Mouse (Mus musculus) forebrain, embryonic 14.5 days (tissue): ENCODE measurements at regions not wholly inside any gene's neighbourhood (a gene's known extent, or its start where the extent isn't known, plus 50 kb on each side); places are given as distances from the start of the nearest gene placed in this dataset.

ENCODE experiments used
- ATAC-seq: fragments of 200-750 bp; cut with Nextera tagmentation; 2 replicates; pipeline ENCODE4 v1.8.0; 2017; ENCODE audit warnings: mild to moderate bottlenecking, moderate library complexity
- DNase-seq: peaks from one replicate; pipeline ENCODE4 v3.0.0-alpha.2; 2015; ENCODE audit warnings: low spot score
- H3K27ac ChIP-seq: fragments of 300-500 bp; sonication (generic); 2 replicates; pipeline ENCODE4 v1.5.1; 2014; ENCODE audit warnings: low read depth, mild to moderate bottlenecking, control low read depth, low read length, moderate library complexity
- H3K27me3 ChIP-seq: fragments of 300-500 bp; sonication (generic); replicated peaks from 2 replicates; pipeline ENCODE4 v1.6.1; 2014; ENCODE audit warnings: low read length, control low read depth, mixed read lengths; ENCODE audit not compliant: control insufficient read depth, insufficient read depth
- H3K36me3 ChIP-seq: fragments of 300-500 bp; sonication (generic); 2 replicates; pipeline ENCODE4 v1.6.1; 2014; ENCODE audit warnings: low read length, control low read depth; ENCODE audit not compliant: control insufficient read depth, insufficient read depth
- H3K4me1 ChIP-seq: fragments of 300-500 bp; sonication (generic); 2 replicates; pipeline ENCODE4 v1.6.1; 2014; ENCODE audit warnings: antibody characterized with exemption, low read length, control low read depth; ENCODE audit not compliant: control insufficient read depth, insufficient read depth
- H3K4me2 ChIP-seq: fragments of 300-500 bp; sonication (generic); 2 replicates; pipeline ENCODE4 v1.6.1; 2014; ENCODE audit warnings: mild to moderate bottlenecking, control low read depth, low read length
- H3K4me3 ChIP-seq: fragments of 300-500 bp; sonication (generic); 2 replicates; pipeline ENCODE4 v1.5.1; 2014; ENCODE audit warnings: low read depth, low read length, control low read depth
- H3K9ac ChIP-seq: fragments of 300-500 bp; sonication (generic); 2 replicates; pipeline ENCODE4 v1.6.1; 2014; ENCODE audit warnings: mild to moderate bottlenecking, low read length, control low read depth, moderate library complexity
- H3K9me3 ChIP-seq: fragments of 300-500 bp; sonication (generic); replicated peaks from 2 replicates; pipeline ENCODE4 v1.6.1; 2016; ENCODE audit warnings: low read length, control low read depth, mixed read lengths; ENCODE audit not compliant: control insufficient read depth
- WGBS: fragments of 180-500 bp; shearing (Covaris S2); extraction: QIAGEN DNeasy Blood & Tissue Kit; methylation state at CpG from one replicate; pipeline ENCODE4 v1.1.7; 2014; 5-methylcytosine and 5-hydroxymethylcytosine counted together

- H3K36me3 ChIP-seq = no peaks in the 10 kb centered on the region
- H3K4me1 ChIP-seq = no peaks in the 10 kb centered on the region
- DNase-seq (no peak), ATAC-seq (no peak)
- H3K27me3 ChIP-seq = no peaks in the 10 kb centered on the region
- H3K27ac ChIP-seq = no peak overlapping the region
- H3K4me3 ChIP-seq = no peak overlapping the region
- H3K9me3 ChIP-seq = no peaks in the 10 kb centered on the region
- no peak overlapping the region for H3K9ac ChIP-seq
- whole genome bisulfite sequencing = 81% methylated on average over 5 of the region's 5 CpGs
- no peak overlapping the region for H3K4me2 ChIP-seq
Measured at GRCm38 (mm10) chr19:21173896-21174483, 98.1 kb upstream of the Zfand5 start.

DNA sequence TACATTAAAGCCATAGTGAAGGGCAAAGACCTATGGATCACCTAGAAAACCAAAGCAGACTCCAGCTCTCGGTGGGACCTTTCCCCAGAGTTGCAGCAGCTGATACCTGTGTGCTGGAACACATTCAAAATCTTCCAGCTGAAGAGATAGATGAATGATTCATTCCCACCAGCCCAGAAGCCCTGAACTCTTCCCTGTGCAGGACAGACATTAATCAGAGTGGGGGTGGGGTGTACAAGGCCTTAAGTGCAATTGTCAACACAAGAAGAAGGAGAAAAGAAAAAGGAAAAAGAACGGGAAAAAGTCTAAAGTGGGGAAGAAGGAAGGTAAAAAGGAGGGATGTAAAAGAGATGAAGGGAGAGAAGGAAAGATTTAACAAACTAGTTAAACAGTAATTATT lies 100.9 kb upstream of the Zfand5 start:
- Histone ChIP-seq H3K4me3 (no peak overlapping the region), H3K4me1 (peaks cover 14% of the 10 kb centered on the region), H3K27ac (no peak overlapping the region), H3K36me3 (no peaks in the 10 kb centered on the region), H3K27me3 (no peaks in the 10 kb centered on the region), H3K9me3 (no peaks in the 10 kb centered on the region), H3K9ac (no peak overlapping the region), H3K4me2 (no peak overlapping the region)
- 77% methylated on average over 2 of the region's 2 CpGs for WGBS
- DNase-seq = no peak
- no peak for ATAC-seq

- ATAC-seq = no peak
- H3K4me2 ChIP-seq = no peak overlapping the region
- H3K9me3 ChIP-seq = no peaks in the 10 kb centered on the region
- H3K9ac ChIP-seq = no peak overlapping the region
- H3K27me3 ChIP-seq = no peaks in the 10 kb centered on the region
- no peak overlapping the region for H3K4me3 ChIP-seq
- 64% methylated on average over 2 of the region's 2 CpGs for WGBS
- no peak overlapping the region for H3K27ac ChIP-seq
- H3K36me3 ChIP-seq = no peaks in the 10 kb centered on the region
- no peak for DNase-seq
- H3K4me1 ChIP-seq = peaks cover 18% of the 10 kb centered on the region
Measured at GRCm38 (mm10) chr19:21170785-21171184, 101.3 kb upstream of the Zfand5 start.

DNA sequence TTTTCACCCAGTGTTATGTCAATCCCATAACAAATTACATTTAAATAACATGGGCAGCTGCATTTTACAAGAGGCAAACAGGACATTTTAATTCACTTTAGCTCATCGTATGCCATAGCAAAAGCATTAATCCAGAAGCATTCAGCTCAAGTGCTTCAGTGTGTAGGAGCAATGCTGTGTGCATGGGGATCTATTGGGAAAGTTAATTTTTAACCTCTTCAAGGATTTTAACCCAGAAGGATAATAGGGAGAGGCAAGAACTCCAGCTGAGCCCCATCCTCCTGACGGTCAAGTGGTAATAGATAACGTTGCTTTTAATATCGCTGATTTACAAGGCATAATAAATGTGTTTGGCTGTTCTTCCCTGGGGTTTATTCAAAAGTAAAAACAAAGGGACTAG lies 105.1 kb upstream of the Zfand5 start:
- Histone ChIP-seq H3K9me3 (no peaks in the 10 kb centered on the region), H3K4me1 (peaks cover 21% of the 10 kb centered on the region), H3K36me3 (no peaks in the 10 kb centered on the region), H3K27me3 (no peaks in the 10 kb centered on the region), H3K4me2 (no peak overlapping the region), H3K9ac (no peak overlapping the region), H3K27ac (no peak overlapping the region), H3K4me3 (no peak overlapping the region)
- 7% methylated on average over 4 of the region's 4 CpGs for WGBS
- DNase-seq = no peak
- ATAC-seq = no peak

DNA sequence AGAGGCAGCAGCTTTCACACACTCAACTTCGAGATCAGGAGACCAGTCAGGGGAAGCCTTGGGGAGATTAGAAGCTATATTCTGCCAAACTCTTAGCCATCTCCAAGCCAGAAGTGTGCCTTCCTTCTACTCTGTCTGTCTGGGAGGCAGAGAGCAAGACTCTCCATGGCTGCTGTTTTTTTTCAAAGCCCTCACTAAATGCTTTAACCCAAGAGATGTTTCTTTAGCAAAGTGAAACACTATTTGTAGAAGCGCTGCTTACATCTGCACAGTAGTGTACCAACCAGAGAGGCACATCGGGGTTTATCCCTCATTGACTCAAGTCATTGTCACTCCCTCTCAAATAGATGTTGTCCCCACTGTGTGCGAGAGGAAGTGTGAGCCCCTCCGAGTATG lies 105.6 kb upstream of the Zfand5 start:
- Histone ChIP-seq H3K36me3 (no peaks in the 10 kb centered on the region), H3K4me2 (peak overlapping the region; percentile 34), H3K9ac (no peak overlapping the region), H3K27me3 (no peaks in the 10 kb centered on the region), H3K27ac (no peak overlapping the region), H3K9me3 (no peaks in the 10 kb centered on the region), H3K4me3 (no peak overlapping the region), H3K4me1 (peaks cover 21% of the 10 kb centered on the region)
- WGBS = 31% methylated on average over 5 of the region's 5 CpGs
- no peak for DNase-seq
- no peak for ATAC-seq

GRCm38 (mm10) chr19:21165763-21166464 lies 106.2 kb upstream of the Zfand5 start:
- H3K4me3 ChIP-seq = no peak overlapping the region
- no peak overlapping the region; the same call in 1 of the 2 replicates for H3K27ac ChIP-seq
- no peaks in the 10 kb centered on the region for H3K27me3 ChIP-seq
- 4% methylated on average over 10 of the region's 10 CpGs for WGBS
- peak overlapping the region; percentile 34 for H3K4me2 ChIP-seq
- no peak overlapping the region for H3K9ac ChIP-seq
- H3K36me3 ChIP-seq = no peaks in the 10 kb centered on the region
- ATAC-seq (peak; percentile 76), DNase-seq (peak; percentile 78)
- peaks cover 21% of the 10 kb centered on the region for H3K4me1 ChIP-seq
- H3K9me3 ChIP-seq = no peaks in the 10 kb centered on the region

- Histone ChIP-seq H3K9me3 (no peaks in the 10 kb centered on the region), H3K4me1 (peaks cover 21% of the 10 kb centered on the region), H3K4me3 (no peak overlapping the region), H3K36me3 (no peaks in the 10 kb centered on the region), H3K27ac (no peak overlapping the region), H3K4me2 (no peak overlapping the region), H3K27me3 (no peaks in the 10 kb centered on the region; the same call in 1 of the 2 replicates), H3K9ac (no peak overlapping the region)
- DNase-seq (no peak), ATAC-seq (no peak)
- 91% methylated on average over 2 of the region's 2 CpGs for WGBS
Measured at GRCm38 (mm10) chr19:21163978-21164377, 108.1 kb upstream of the Zfand5 start.

GRCm38 (mm10) chr19:21160946-21161345 lies 111.1 kb upstream of the Zfand5 start:
- Histone ChIP-seq H3K27me3 (no peaks in the 10 kb centered on the region; the same call in 1 of the 2 replicates), H3K4me3 (no peak overlapping the region), H3K36me3 (no peaks in the 10 kb centered on the region), H3K27ac (no peak overlapping the region), H3K4me1 (peaks cover 5% of the 10 kb centered on the region; the same call in 1 of the 2 replicates), H3K9ac (no peak overlapping the region), H3K9me3 (no peaks in the 10 kb centered on the region), H3K4me2 (no peak overlapping the region)
- ATAC-seq = no peak
- 6% methylated on average over 4 of the region's 4 CpGs for WGBS
- DNase-seq = no peak
